Mouse (Mus musculus): ENCODE results near the gene Mdk. TPM values are rescaled to one million over a fixed set of nuclear protein-coding genes. Genes with fewer than 3 reads are reported as not detected.

The Mdk gene
- polyA plus RNA-seq, 1 experiment from 2014 or later: 1,773 TPM

GRCm38 (mm10) chr2:91913328-91914110, 18.6 kb downstream of the Mdk start:
- DNase-seq (ENCODE audit: extremely low spot score, low spot score): no peak
- Histone ChIP-seq H3K4me1 (no peaks in the 10 kb centered on the region), H3K36me3 (replicated peaks) (peaks cover 98% of the 10 kb centered on the region), H3K9me3 (no peaks in the 10 kb centered on the region), H3K4me3 (no peak overlapping the region), H3K27ac (no peak overlapping the region), H3K27me3 (ENCODE audit: poor library complexity, severe bottlenecking) (no peaks in the 10 kb centered on the region)
- WGBS: 90% methylated on average over 7 of the region's 7 CpGs

GRCm38 (mm10) chr2:91912616-91913015, 19.5 kb downstream of the Mdk start:
- Histone ChIP-seq H3K36me3 (replicated peaks) (peaks cover 94% of the 10 kb centered on the region), H3K27me3 (ENCODE audit: poor library complexity, severe bottlenecking) (no peaks in the 10 kb centered on the region), H3K4me3 (no peak overlapping the region), H3K9me3 (no peaks in the 10 kb centered on the region), H3K4me1 (no peaks in the 10 kb centered on the region), H3K27ac (no peak overlapping the region)
- 86% methylated on average over 3 of the region's 3 CpGs for WGBS
- DNase-seq (ENCODE audit: extremely low spot score, low spot score): no peak

- Histone ChIP-seq H3K27me3 (ENCODE audit: poor library complexity, severe bottlenecking) (no peaks in the 10 kb centered on the region), H3K4me1 (peaks cover 7% of the 10 kb centered on the region; the same call in 1 of the 2 replicates), H3K9me3 (no peaks in the 10 kb centered on the region), H3K36me3 (replicated peaks) (peaks cover 70% of the 10 kb centered on the region), H3K4me3 (no peak overlapping the region), H3K27ac (no peak overlapping the region)
- no peak for DNase-seq (ENCODE audit: extremely low spot score, low spot score)
- 96% methylated on average over 2 of the region's 2 CpGs for WGBS
Measured at GRCm38 (mm10) chr2:91906141-91906540, 26.0 kb downstream of the Mdk start.

- WGBS: 88% methylated on average over 5 of the region's 5 CpGs
- peaks cover 68% of the 10 kb centered on the region for H3K36me3 ChIP-seq (replicated peaks)
- H3K9me3 ChIP-seq: no peaks in the 10 kb centered on the region
- H3K27me3 ChIP-seq (ENCODE audit: poor library complexity, severe bottlenecking): no peaks in the 10 kb centered on the region
- peaks cover 7% of the 10 kb centered on the region; the same call in 1 of the 2 replicates for H3K4me1 ChIP-seq
- H3K4me3 ChIP-seq: no peak overlapping the region
- no peak for DNase-seq (ENCODE audit: extremely low spot score, low spot score)
- peak overlapping the region; percentile 58; the same call in 1 of the 2 replicates for H3K27ac ChIP-seq
Measured at GRCm38 (mm10) chr2:91904618-91905307, 27.3 kb downstream of the Mdk start.

- Histone ChIP-seq H3K27me3 (ENCODE audit: poor library complexity, severe bottlenecking) (no peaks in the 10 kb centered on the region), H3K9me3 (no peaks in the 10 kb centered on the region), H3K4me1 (peaks cover 7% of the 10 kb centered on the region; the same call in 1 of the 2 replicates), H3K4me3 (no peak overlapping the region), H3K27ac (no peak overlapping the region), H3K36me3 (replicated peaks) (peaks cover 59% of the 10 kb centered on the region)
- no peak for DNase-seq (ENCODE audit: extremely low spot score, low spot score)
- WGBS: 98% methylated on average over 3 of the region's 3 CpGs
Measured at GRCm38 (mm10) chr2:91903171-91903925, 28.7 kb downstream of the Mdk start.

- Histone ChIP-seq H3K4me3 (no peak overlapping the region), H3K27ac (no peak overlapping the region), H3K4me1 (peaks cover 7% of the 10 kb centered on the region; the same call in 1 of the 2 replicates), H3K36me3 (replicated peaks) (peaks cover 62% of the 10 kb centered on the region), H3K9me3 (no peaks in the 10 kb centered on the region), H3K27me3 (ENCODE audit: poor library complexity, severe bottlenecking) (no peaks in the 10 kb centered on the region)
- DNase-seq (ENCODE audit: extremely low spot score, low spot score): no peak
- WGBS: 78% methylated on average over 5 of the region's 5 CpGs
Measured at GRCm38 (mm10) chr2:91902336-91902735, 29.8 kb downstream of the Mdk start.

GRCm38 (mm10) chr2:91900431-91900830, 31.7 kb downstream of the Mdk start:
- no peaks in the 10 kb centered on the region for H3K9me3 ChIP-seq
- H3K36me3 ChIP-seq (replicated peaks): peaks cover 50% of the 10 kb centered on the region
- no peak for DNase-seq (ENCODE audit: extremely low spot score, low spot score)
- H3K27me3 ChIP-seq (ENCODE audit: poor library complexity, severe bottlenecking): no peaks in the 10 kb centered on the region
- WGBS: 93% methylated on average over 8 of the region's 8 CpGs
- peaks cover 7% of the 10 kb centered on the region; the same call in 1 of the 2 replicates for H3K4me1 ChIP-seq
- no peak overlapping the region for H3K4me3 ChIP-seq
- no peak overlapping the region for H3K27ac ChIP-seq

GRCm38 (mm10) chr2:91899141-91899540, 33.0 kb downstream of the Mdk start:
- Histone ChIP-seq H3K4me3 (no peak overlapping the region), H3K4me1 (no peaks in the 10 kb centered on the region), H3K36me3 (replicated peaks) (peaks cover 43% of the 10 kb centered on the region), H3K27ac (no peak overlapping the region), H3K27me3 (ENCODE audit: poor library complexity, severe bottlenecking) (no peaks in the 10 kb centered on the region), H3K9me3 (no peaks in the 10 kb centered on the region)
- no peak for DNase-seq (ENCODE audit: extremely low spot score, low spot score)
- WGBS: 96% methylated on average over 3 of the region's 3 CpGs

- H3K9me3 ChIP-seq: no peaks in the 10 kb centered on the region
- no peak for DNase-seq (ENCODE audit: extremely low spot score, low spot score)
- no peaks in the 10 kb centered on the region for H3K27me3 ChIP-seq (ENCODE audit: poor library complexity, severe bottlenecking)
- peaks cover 43% of the 10 kb centered on the region for H3K36me3 ChIP-seq (replicated peaks)
- H3K4me1 ChIP-seq: no peaks in the 10 kb centered on the region
- H3K27ac ChIP-seq: no peak overlapping the region
- H3K4me3 ChIP-seq: no peak overlapping the region
Measured at GRCm38 (mm10) chr2:91897968-91898367, 34.1 kb downstream of the Mdk start.

- no peak for DNase-seq (ENCODE audit: extremely low spot score, low spot score)
- no peaks in the 10 kb centered on the region for H3K9me3 ChIP-seq
- WGBS: 95% methylated on average over 3 of the region's 3 CpGs
Measured at GRCm38 (mm10) chr2:91895401-91895800, 36.7 kb downstream of the Mdk start.

GRCm38 (mm10) chr2:91894716-91895115, 37.4 kb downstream of the Mdk start:
- 95% methylated on average over 3 of the region's 3 CpGs for WGBS
- no peaks in the 10 kb centered on the region for H3K27me3 ChIP-seq (ENCODE audit: poor library complexity, severe bottlenecking)
- no peaks in the 10 kb centered on the region for H3K9me3 ChIP-seq
- H3K36me3 ChIP-seq (replicated peaks): peaks cover 30% of the 10 kb centered on the region
- no peak for DNase-seq (ENCODE audit: extremely low spot score, low spot score)
- H3K4me1 ChIP-seq: no peaks in the 10 kb centered on the region
- H3K27ac ChIP-seq: no peak overlapping the region
- no peak overlapping the region for H3K4me3 ChIP-seq

More at GRCm38 (mm10) chr2:91895401-91895800, 36.7 kb downstream of the Mdk start:
- H3K4me1 ChIP-seq: no peaks in the 10 kb centered on the region
- H3K27ac ChIP-seq: no peak overlapping the region
- H3K4me3 ChIP-seq: no peak overlapping the region
- no peaks in the 10 kb centered on the region for H3K27me3 ChIP-seq (ENCODE audit: poor library complexity, severe bottlenecking)
- peaks cover 34% of the 10 kb centered on the region for H3K36me3 ChIP-seq (replicated peaks)

GRCm38 (mm10) chr2:91884616-91885015, 47.5 kb downstream of the Mdk start:
- WGBS: 76% methylated on average over 4 of the region's 4 CpGs
- DNase-seq (ENCODE audit: extremely low spot score, low spot score): no peak
- H3K27me3 ChIP-seq (ENCODE audit: poor library complexity, severe bottlenecking): no peaks in the 10 kb centered on the region
- no peak overlapping the region for H3K27ac ChIP-seq
- no peaks in the 10 kb centered on the region for H3K4me1 ChIP-seq
- peaks cover 28% of the 10 kb centered on the region for H3K36me3 ChIP-seq (replicated peaks)
- no peaks in the 10 kb centered on the region for H3K9me3 ChIP-seq
- H3K4me3 ChIP-seq: no peak overlapping the region
